Mouse (Mus musculus) olfactory bulb, adult 2 months (tissue): ENCODE measurements around the gene Fam120a.

Experiments used
- CTCF ChIP-seq: fragments of 200-500 bp; IDR thresholded peaks from 2 replicates; pipeline ENCODE4 v1.5.1; 2012; ENCODE audit warnings: low read depth, mild to moderate bottlenecking, low read length, moderate library complexity; ENCODE audit not compliant: insufficient read depth
- POLR2A ChIP-seq: fragments of 200-500 bp; IDR thresholded peaks from 2 replicates; pipeline ENCODE4 v1.6.1; 2012; ENCODE audit warnings: mild to moderate bottlenecking, low read depth, low read length, moderate library complexity; ENCODE audit not compliant: insufficient read depth

- TF ChIP-seq POLR2A (no peak), CTCF (no peak)
These were observed 36.6 kb downstream of the Fam120a start for GRCm38 (mm10) chr13:48931232-48931631.
